Mouse (Mus musculus): ENCODE results near the gene Smim6. TPM values are rescaled to one million over a fixed set of nuclear protein-coding genes. Genes with fewer than 3 reads are reported as not detected.

Smim6 gene
- polyA plus RNA-seq, 1 experiment from 2014 or later: 0.53 TPM

GRCm38 (mm10) chr11:115906116-115906515 lies 5.7 kb upstream of the Smim6 start:
- TF ChIP-seq CTCF (IDR thresholded peaks at IDR 0.05): no peak
- in situ Hi-C loops (cut with MboI; ENCODE audit: low pct_unique_long_range_greater_than_20kb): no loop called here
- CTCF ChIA-PET: interaction anchor here (1.2 to 1.7 kb wide), 3 partner anchors 11 to 34 kb away, joined by 3 to 5 read pairs (median 4); no protein-coding TSS in a partner anchor
- no peak for DNase-seq (ENCODE audit: low read depth, low spot score)
- no peak for ATAC-seq
- POLR2A ChIA-PET: no interaction called here
- no peaks in the 10 kb centered on the region for H3K27me3 ChIP-seq

- no peak for TF ChIP-seq CTCF (IDR thresholded peaks at IDR 0.05)
- DNase-seq (ENCODE audit: low read depth, low spot score) (no peak), ATAC-seq (no peak)
- CTCF ChIA-PET: interaction anchor here (1.2 to 1.7 kb wide), 2 partner anchors 11 to 25 kb away, joined by 4 to 5 read pairs; no protein-coding TSS in a partner anchor
- POLR2A ChIA-PET: no interaction called here
- in situ Hi-C loops (cut with MboI; ENCODE audit: low pct_unique_long_range_greater_than_20kb): no loop called here
- H3K27me3 ChIP-seq: no peaks in the 10 kb centered on the region
Measured at GRCm38 (mm10) chr11:115906521-115906920, 5.3 kb upstream of the Smim6 start.

DNA sequence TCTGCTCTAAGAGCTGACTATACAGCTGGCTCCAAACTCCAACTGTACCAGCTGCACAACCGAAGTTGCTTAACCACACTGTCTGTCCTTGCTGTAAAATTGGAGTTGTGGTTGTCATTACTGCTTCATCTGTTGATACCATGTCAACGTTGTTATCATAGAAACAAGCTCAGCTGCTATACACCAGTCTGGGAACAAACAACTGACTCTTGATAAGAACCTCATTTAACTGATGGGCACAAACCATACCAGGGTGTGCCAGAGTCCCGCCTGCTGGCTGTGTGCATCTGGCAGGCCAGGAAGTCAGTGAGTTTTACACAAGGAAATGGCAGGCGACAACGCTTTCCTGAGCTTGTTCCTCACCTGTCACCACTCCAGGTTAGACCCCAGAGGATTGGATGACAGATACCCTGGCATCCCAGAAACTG lies 669 bp upstream of the Smim6 start:
- ATAC-seq (no peak), DNase-seq (ENCODE audit: low read depth, low spot score) (no peak)
- CTCF ChIA-PET: interaction anchor here (0.9 to 1.8 kb wide), 2 partner anchors 10 to 26 kb away, joined by 4 to 5 read pairs; no protein-coding TSS in a partner anchor
- TF ChIP-seq CTCF (IDR thresholded peaks at IDR 0.05): no peak
- H3K27me3 ChIP-seq: no peaks in the 10 kb centered on the region
- POLR2A ChIA-PET: interaction anchor here (1.4 kb wide), 1 partner anchor 10 kb away, joined by 4 read pairs; no protein-coding TSS in a partner anchor
- in situ Hi-C loops (cut with MboI; ENCODE audit: low pct_unique_long_range_greater_than_20kb): no loop called here

DNA sequence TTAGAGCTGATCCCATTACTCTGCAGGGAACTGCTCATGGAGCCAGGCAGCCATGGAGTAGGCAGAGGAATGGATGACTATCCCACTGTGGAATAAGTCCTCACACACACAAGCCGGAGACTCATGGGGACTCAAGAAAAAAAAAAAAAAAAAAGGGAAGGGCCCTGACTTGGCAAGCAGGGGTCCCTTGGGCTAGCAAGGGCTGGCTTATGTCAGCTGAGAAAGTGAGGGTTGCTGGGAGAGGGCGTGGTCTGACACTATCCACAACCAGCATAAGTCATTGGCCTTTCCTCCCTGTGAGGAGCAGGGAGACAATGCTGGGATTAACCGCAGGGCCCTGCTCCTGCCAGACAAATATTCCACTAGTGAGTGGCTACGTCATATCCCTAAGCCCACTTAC lies 4.8 kb downstream of the Smim6 start:
- in situ Hi-C loops (cut with MboI; ENCODE audit: low pct_unique_long_range_greater_than_20kb): no loop called here
- ATAC-seq (no peak), DNase-seq (ENCODE audit: low read depth, low spot score) (no peak)
- CTCF ChIA-PET: interaction anchor here (1.3 kb wide), 1 partner anchor 11 kb away, joined by 4 read pairs; no protein-coding TSS in a partner anchor
- POLR2A ChIA-PET: interaction anchor here (0.5 to 1.2 kb wide), 3 partner anchors 13 to 51 kb away, joined by 3 read pairs; no protein-coding TSS in a partner anchor
- TF ChIP-seq CTCF (IDR thresholded peaks at IDR 0.05): no peak
- H3K27me3 ChIP-seq: no peaks in the 10 kb centered on the region

GRCm38 (mm10) chr11:115918637-115919036 lies 6.8 kb downstream of the Smim6 start:
- CTCF ChIA-PET: no interaction called here
- POLR2A ChIA-PET: no interaction called here
- no peak for ATAC-seq
- TF ChIP-seq CTCF (IDR thresholded peaks at IDR 0.05): no peak
- no peak for DNase-seq (ENCODE audit: low read depth, low spot score)
- H3K27me3 ChIP-seq: no peaks in the 10 kb centered on the region
- in situ Hi-C loops (cut with MboI; ENCODE audit: low pct_unique_long_range_greater_than_20kb): no loop called here

DNA sequence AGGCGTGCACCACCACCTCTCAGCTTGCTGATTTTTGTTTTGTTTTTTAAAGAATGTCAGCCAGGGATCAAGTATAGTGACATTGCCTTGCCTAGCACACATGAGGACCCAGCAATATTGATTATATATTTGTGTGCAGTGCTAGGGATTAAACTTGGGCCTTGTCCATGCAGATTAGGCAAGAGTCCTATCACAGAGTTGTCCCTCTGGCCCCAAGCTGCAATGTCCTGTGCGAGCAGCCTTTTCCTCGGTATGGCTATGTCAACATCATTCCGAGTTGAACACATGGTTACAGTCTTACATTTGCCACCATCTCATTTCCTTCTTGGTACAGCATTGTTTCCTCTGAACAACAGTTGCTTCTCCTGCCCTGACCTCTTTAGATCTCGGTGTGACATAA lies 7.3 kb downstream of the Smim6 start:
- H3K27me3 ChIP-seq: no peaks in the 10 kb centered on the region
- in situ Hi-C loops (cut with MboI; ENCODE audit: low pct_unique_long_range_greater_than_20kb): no loop called here
- TF ChIP-seq CTCF (IDR thresholded peaks at IDR 0.05): no peak
- DNase-seq (ENCODE audit: low read depth, low spot score): no peak
- ATAC-seq: no peak
- CTCF ChIA-PET: no interaction called here
- POLR2A ChIA-PET: no interaction called here

GRCm38 (mm10) chr11:115920110-115920818 lies 8.4 kb downstream of the Smim6 start:
- peak; percentile 80 for TF ChIP-seq CTCF (IDR thresholded peaks at IDR 0.05)
- H3K27me3 ChIP-seq: no peaks in the 10 kb centered on the region
- in situ Hi-C loops (cut with MboI; ENCODE audit: low pct_unique_long_range_greater_than_20kb): no loop called here
- no peak for ATAC-seq
- ChIA-PET CTCF (interaction anchor here (1.2 to 1.8 kb wide), 2 partner anchors 9 to 17 kb away, joined by 4 read pairs; no protein-coding TSS in a partner anchor), POLR2A (no interaction called here)
- no peak for DNase-seq (ENCODE audit: low read depth, low spot score)

DNA sequence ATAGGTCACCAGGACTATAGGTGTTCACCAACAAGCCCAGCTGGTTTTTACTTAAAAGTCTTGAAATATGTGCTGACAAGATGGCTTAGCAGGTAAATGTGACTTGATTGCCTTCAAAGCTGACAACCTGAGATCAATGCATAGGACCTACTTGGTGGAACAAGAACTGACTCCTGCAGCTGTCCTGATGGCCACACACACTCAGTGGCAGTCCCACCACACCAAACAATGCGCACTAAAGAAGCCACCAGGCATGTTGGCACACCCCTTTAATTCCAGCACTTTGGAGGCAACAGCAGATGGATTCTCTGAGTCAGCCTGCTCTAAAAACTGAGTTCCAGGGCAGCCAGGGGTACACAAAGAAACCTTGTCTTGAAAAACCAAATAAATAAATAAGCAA lies 10.2 kb downstream of the Smim6 start:
- ChIA-PET CTCF (interaction anchor here (1.1 to 1.9 kb wide), 3 partner anchors 11 to 78 kb away, joined by 4 to 8 read pairs (median 5); no protein-coding TSS in a partner anchor), POLR2A (no interaction called here)
- ATAC-seq: no peak
- in situ Hi-C loops (cut with MboI; ENCODE audit: low pct_unique_long_range_greater_than_20kb): no loop called here
- H3K27me3 ChIP-seq: no peaks in the 10 kb centered on the region
- no peak for DNase-seq (ENCODE audit: low read depth, low spot score)
- no peak for TF ChIP-seq CTCF (IDR thresholded peaks at IDR 0.05)

DNA sequence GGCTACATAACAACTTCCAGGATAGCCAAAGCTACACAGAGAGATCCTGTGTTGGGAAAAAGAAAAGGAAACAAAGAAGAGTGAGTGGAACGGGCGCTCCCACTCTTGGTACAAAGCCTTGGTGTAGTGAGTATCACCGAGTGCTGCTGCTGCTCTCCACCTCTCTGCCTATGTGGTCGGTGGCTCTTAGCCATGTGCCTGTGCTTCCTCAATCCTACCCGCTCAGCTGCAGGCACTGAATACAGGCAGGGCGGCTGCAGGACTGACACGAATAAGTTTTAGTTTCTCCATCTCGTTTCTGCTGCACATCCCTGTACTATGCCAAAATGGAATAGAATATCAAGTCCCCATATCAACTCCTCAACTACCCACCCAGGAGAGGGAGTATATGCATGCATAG lies 17.2 kb downstream of the Smim6 start:
- in situ Hi-C loops (cut with MboI; ENCODE audit: low pct_unique_long_range_greater_than_20kb): loop anchor here (25.0 kb wide), 1 partner anchor 533 kb away; the partner anchor contains the start of gene Qrich2
- POLR2A ChIA-PET: interaction anchor here (0.5 kb wide), 1 partner anchor 13 kb away, joined by 3 read pairs; no protein-coding TSS in a partner anchor
- CTCF ChIA-PET: no interaction called here
- TF ChIP-seq CTCF (IDR thresholded peaks at IDR 0.05): no peak
- DNase-seq (ENCODE audit: low read depth, low spot score): no peak
- no peak for ATAC-seq
- H3K27me3 ChIP-seq: no peaks in the 10 kb centered on the region

DNA sequence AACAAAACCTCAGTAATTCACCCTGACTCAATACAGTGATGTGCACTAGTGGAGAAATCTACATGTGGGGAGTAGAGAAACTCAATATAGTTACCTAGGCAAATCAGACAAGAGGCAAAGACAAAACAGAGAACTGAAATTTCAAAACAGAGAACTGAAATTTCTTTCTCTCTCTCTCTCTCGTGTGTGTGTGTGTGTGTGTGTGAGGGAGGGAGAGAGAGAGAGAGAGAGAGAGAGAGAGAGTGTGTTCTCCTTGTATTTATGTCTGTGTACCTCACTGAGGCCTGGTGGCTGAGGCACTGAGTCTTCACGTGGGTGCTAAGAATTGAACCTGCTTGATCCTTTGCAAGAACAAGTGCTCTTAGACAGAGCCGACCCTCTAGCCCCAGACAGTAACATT lies 18.0 kb downstream of the Smim6 start:
- no peak for DNase-seq (ENCODE audit: low read depth, low spot score)
- no peaks in the 10 kb centered on the region for H3K27me3 ChIP-seq
- no peak for ATAC-seq
- ChIA-PET CTCF (interaction anchor here (1.2 kb wide), 1 partner anchor 10 kb away, joined by 4 read pairs; no protein-coding TSS in a partner anchor), POLR2A (interaction anchor here (0.7 kb wide), 1 partner anchor 14 kb away, joined by 3 read pairs; no protein-coding TSS in a partner anchor)
- in situ Hi-C loops (cut with MboI; ENCODE audit: low pct_unique_long_range_greater_than_20kb): loop anchor here (25.0 kb wide), 1 partner anchor 532 kb away; the partner anchor contains the start of gene Qrich2
- no peak for TF ChIP-seq CTCF (IDR thresholded peaks at IDR 0.05)

- DNase-seq (ENCODE audit: low read depth, low spot score) (no peak), ATAC-seq (no peak)
- no peak for TF ChIP-seq CTCF (IDR thresholded peaks at IDR 0.05)
- no peaks in the 10 kb centered on the region for H3K27me3 ChIP-seq
- in situ Hi-C loops (cut with MboI; ENCODE audit: low pct_unique_long_range_greater_than_20kb): loop anchor here (25.0 kb wide), 1 partner anchor 531 kb away; the partner anchor contains the start of gene Qrich2
- POLR2A ChIA-PET: no interaction called here
- CTCF ChIA-PET: no interaction called here
Measured at GRCm38 (mm10) chr11:115931235-115931634, 19.4 kb downstream of the Smim6 start.
